Mouse (Mus musculus) embryonic facial prominence, embryonic 11.5 days (tissue): ENCODE measurements around the gene Dctn2. TPM values are rescaled to one million over a fixed set of nuclear protein-coding genes. Genes with fewer than 3 reads are reported as not detected.
A peak's percentile ranks its signal among the peaks of the same experiment; 100 is the strongest.

ENCODE experiments used
- ATAC-seq: fragments of 200-750 bp; cut with Nextera tagmentation; replicated peaks from 2 replicates; pipeline ENCODE4 v1.8.0; 2017; ENCODE audit warnings: low read depth; ENCODE audit not compliant: insufficient number of reproducible peaks, low FRiP score, low TSS enrichment
- DNase-seq: peaks from one replicate; pipeline ENCODE4 v3.0.0-alpha.2; 2015; ENCODE audit warnings: low spot score
- H3K27ac ChIP-seq: fragments of 300-500 bp; sonication (generic); replicated peaks from 2 replicates; pipeline ENCODE4 v1.5.1; 2014; ENCODE audit warnings: mild to moderate bottlenecking, low read depth, low read length, control low read depth
- H3K27me3 ChIP-seq: fragments of 300-500 bp; sonication (generic); 2 replicates; pipeline ENCODE4 v1.6.1; 2014; ENCODE audit warnings: mild to moderate bottlenecking, low read length, moderate library complexity, mixed read lengths; ENCODE audit not compliant: control insufficient read depth, insufficient read depth
- H3K36me3 ChIP-seq: fragments of 300-500 bp; sonication (generic); replicated peaks from 2 replicates; pipeline ENCODE4 v1.6.1; 2014; ENCODE audit warnings: low read depth, mild to moderate bottlenecking, low read length, moderate library complexity, mixed read lengths; ENCODE audit not compliant: control insufficient read depth, insufficient read depth
- H3K4me1 ChIP-seq: fragments of 300-500 bp; sonication (generic); 2 replicates; pipeline ENCODE4 v1.6.1; 2014; ENCODE audit warnings: low read length, mixed read lengths; ENCODE audit not compliant: control insufficient read depth, insufficient read depth
- H3K4me2 ChIP-seq: fragments of 300-500 bp; sonication (generic); 2 replicates; pipeline ENCODE4 v1.6.1; 2014; ENCODE audit warnings: low read depth, mild to moderate bottlenecking, control low read depth, low read length, moderate library complexity
- H3K4me3 ChIP-seq: fragments of 300-500 bp; sonication (generic); 2 replicates; pipeline ENCODE4 v1.5.1; 2014; ENCODE audit warnings: low read depth, low read length, control low read depth
- H3K9ac ChIP-seq: fragments of 300-500 bp; sonication (generic); replicated peaks from 2 replicates; pipeline ENCODE4 v1.6.1; 2014; ENCODE audit warnings: mild to moderate bottlenecking, control low read depth, low read length
- H3K9me3 ChIP-seq: fragments of 300-500 bp; sonication (generic); replicated peaks from 2 replicates; pipeline ENCODE4 v1.6.1; 2016; ENCODE audit warnings: mild to moderate bottlenecking, low read length, inconsistent platforms, mixed read lengths; ENCODE audit not compliant: control insufficient read depth
- WGBS: fragments of 180-500 bp; shearing (Covaris S2); extraction: QIAGEN DNeasy Blood & Tissue Kit; methylation state at CpG from one replicate; pipeline ENCODE4 v1.1.7; 2014; 5-methylcytosine and 5-hydroxymethylcytosine counted together
- polyA plus RNA-seq: library from polyadenylated mRNA; unstranded; fragments of >200 nt; fragmentation: Nextera tagmentation; extraction: Ambion mirVana; gene quantifications from 2 replicates; pipeline ENCODE4 v1.2.1, GENCODE M21; 2014

Gene Dctn2
- polyA plus RNA-seq = 162 and 180 TPM in 2 replicates

DNA sequence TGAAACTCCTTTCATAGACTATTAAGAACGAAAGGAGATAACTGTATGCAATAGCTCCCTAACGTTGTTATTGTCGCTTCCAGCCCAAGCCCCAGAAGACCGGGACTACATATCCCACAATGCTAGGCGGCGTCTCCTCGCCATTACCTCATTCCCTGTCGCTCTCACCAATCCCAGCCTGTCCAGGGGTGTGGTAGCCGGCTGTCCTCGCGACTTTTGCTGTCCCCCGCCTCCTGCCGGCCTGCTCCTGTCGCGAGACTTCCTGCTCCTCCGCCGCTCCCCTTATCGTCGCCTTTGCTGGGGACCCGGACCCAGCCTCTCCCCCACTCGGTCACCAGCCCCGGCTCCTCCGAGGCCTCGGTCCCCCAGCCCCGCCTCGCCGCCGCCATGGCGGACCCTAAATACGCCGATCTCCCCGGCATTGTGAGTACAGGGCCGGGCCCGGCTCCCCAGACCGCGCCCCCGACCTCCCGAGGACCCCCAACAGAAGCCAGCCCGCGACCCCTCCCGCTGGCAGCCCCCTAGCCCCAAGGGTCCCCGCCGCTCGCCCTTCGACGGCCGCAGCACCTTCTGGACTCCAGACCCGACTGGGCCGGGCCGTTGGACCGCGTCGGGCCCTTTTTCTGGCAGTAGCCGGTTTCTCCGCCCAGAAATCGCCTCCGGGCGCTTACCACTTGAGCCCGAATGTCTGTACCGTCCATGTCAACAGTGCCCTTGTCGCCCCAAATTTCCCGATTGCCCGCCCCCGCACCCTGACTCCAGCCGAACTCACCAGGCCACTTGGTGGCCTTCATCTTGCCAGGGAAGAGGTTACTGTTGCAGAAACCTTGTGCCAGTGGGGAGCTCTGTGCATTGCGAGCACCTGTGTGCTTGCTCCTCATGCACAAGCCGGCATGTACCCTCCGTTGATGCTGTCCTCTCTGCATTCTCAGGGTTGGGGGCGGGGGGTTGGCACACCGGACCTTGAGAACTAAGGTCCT lies at the start of gene Dctn2:
Dctn2 (plus strand) TSS at position 257 of the 980 bp plus-strand sequence.
- peak within 1 kb of the TSS; percentile 63; the same call in 1 of the 2 replicates for H3K27ac ChIP-seq
- H3K27me3 ChIP-seq = peaks cover 11% of the 10 kb centered on the region
- ATAC-seq (peak; percentile 96), DNase-seq (peak; percentile 96)
- peak within 1 kb of the TSS; percentile 77 for H3K4me3 ChIP-seq
- peak within 1 kb of the TSS; percentile 69 for H3K4me2 ChIP-seq
- no peaks in the 10 kb centered on the region; the same call in 1 of the 2 replicates for H3K36me3 ChIP-seq
- H3K9me3 ChIP-seq = no peaks in the 10 kb centered on the region
- peak within 1 kb of the TSS; percentile 92 for H3K9ac ChIP-seq
- under 1% methylated on average over 70 of the region's 70 CpGs for WGBS
- no peaks in the 10 kb centered on the region; the same call in 1 of the 2 replicates for H3K4me1 ChIP-seq

DNA sequence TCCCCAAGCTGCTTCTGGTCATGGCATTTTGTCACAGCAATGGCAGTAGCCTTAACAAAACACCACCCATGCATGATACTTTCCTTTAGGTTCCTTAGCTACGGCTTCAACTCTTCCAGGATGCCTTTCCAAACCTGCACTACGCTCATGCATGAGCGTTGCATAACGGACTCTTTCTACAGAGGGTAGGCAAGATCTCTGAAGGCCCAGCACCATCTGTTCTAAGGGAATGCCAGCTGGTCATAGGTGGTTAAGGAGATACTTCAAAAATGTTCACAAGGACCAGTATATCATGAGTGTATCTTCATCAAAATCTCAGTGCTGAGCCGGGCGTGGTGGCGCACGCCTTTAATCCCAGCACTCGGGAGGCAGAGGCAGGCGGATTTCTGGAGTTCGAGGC lies 49.7 kb upstream of the Dctn2 start:
- ATAC-seq (no peak), DNase-seq (no peak)
- H3K27me3 ChIP-seq = no peaks in the 10 kb centered on the region
- no peaks in the 10 kb centered on the region for H3K4me1 ChIP-seq
- 95% methylated on average over 11 of the region's 11 CpGs for WGBS
- no peak overlapping the region for H3K4me3 ChIP-seq
- no peak overlapping the region for H3K9ac ChIP-seq
- H3K36me3 ChIP-seq = no peaks in the 10 kb centered on the region
- H3K4me2 ChIP-seq = no peak overlapping the region
- no peaks in the 10 kb centered on the region for H3K9me3 ChIP-seq
- H3K27ac ChIP-seq = no peak overlapping the region

DNA sequence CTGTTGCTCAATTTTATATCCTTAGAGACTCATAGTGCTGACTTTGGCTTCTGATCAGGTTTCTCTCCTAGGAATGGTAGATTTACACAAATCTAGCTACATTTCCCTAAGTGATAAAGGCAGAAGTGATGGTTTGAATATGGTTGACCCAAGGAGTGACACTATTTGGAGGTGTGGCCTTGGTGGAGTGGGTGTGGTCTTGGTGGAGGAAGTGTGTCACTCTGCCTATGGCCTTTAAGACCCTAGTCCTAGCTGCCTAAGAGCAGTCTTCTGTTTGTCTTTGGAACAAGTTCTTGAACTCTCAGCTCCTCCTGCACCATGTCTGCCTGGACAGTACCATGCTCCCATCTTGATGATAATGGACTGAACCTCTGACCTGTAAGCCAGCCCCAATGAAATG lies 49.0 kb upstream of the Dctn2 start:
- Histone ChIP-seq H3K9ac (no peak overlapping the region), H3K36me3 (no peaks in the 10 kb centered on the region), H3K27ac (no peak overlapping the region), H3K4me2 (no peak overlapping the region), H3K9me3 (no peaks in the 10 kb centered on the region), H3K4me1 (no peaks in the 10 kb centered on the region), H3K27me3 (no peaks in the 10 kb centered on the region), H3K4me3 (no peak overlapping the region)
- DNase-seq (no peak), ATAC-seq (no peak)

DNA sequence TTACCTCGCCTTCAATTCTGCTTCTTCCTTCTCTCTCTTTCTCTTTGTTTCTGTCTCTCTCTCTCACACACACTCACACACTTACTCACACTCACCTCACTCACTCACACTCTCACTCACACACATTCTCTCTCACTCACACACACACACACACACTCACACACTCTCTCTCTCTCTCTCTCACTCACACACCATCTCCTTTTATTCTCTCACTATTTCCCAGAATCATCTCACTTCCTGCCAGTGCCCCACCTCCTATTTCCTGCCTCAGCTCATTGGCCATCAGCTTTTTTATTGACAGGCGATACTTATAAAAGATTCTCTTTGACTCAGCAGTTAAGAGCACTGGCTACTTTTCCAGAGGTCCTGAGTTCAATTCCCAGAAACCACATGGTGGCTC lies 47.8 kb upstream of the Dctn2 start:
- ATAC-seq = no peak

DNA sequence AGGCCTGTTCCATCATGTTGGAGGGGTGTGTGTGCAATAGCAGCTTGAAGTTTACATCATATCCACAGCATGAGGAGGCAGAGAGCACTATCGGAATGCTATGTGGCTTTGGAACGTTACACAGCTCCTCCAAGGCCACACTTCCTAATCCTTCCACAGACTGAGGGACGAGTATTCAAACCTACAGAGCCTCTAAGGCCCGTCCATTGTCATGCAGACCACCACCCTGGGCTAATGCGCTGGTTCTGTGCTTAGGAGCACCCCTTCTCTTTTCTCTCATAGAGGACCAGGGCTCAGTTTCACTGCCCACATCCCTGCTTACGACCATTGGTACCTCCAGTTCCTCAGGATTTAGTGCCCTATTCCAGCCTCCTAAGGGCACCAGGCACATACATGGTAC lies 41.0 kb upstream of the Dctn2 start:
- Histone ChIP-seq H3K27ac (no peak overlapping the region), H3K9me3 (no peaks in the 10 kb centered on the region), H3K9ac (no peak overlapping the region), H3K4me1 (no peaks in the 10 kb centered on the region), H3K36me3 (no peaks in the 10 kb centered on the region), H3K4me2 (no peak overlapping the region), H3K4me3 (no peak overlapping the region), H3K27me3 (no peaks in the 10 kb centered on the region)
- WGBS = 37% methylated on average over 6 of the region's 6 CpGs
- no peak for ATAC-seq
- DNase-seq = no peak

More for the DNA sequence above, 47.8 kb upstream of the Dctn2 start:
- Histone ChIP-seq H3K27me3 (no peaks in the 10 kb centered on the region), H3K9me3 (no peaks in the 10 kb centered on the region), H3K4me3 (no peak overlapping the region), H3K4me2 (no peak overlapping the region), H3K36me3 (no peaks in the 10 kb centered on the region), H3K9ac (no peak overlapping the region), H3K27ac (no peak overlapping the region), H3K4me1 (no peaks in the 10 kb centered on the region)
- 90% methylated on average over 2 of the region's 2 CpGs for WGBS
- DNase-seq = no peak

DNA sequence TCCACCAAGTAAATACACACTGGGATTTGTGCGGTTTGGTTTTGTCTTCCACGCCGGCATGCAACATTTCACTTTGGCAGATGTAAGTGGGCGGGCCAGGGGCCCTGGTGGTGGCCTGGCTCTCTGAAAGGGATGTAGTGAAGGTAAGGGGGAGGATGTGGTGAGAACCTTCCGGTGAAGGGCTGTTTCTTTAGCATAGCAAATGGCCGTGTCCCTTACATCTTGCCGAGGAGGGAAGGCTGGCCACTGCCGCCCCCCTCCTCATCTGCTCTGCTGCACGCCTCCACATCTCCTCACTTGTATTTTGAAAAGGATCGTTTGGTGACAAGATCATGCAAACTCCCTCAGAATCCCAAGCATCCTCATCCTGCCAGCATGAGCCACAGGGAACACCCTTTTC lies 40.4 kb upstream of the Dctn2 start:
- H3K27me3 ChIP-seq = no peaks in the 10 kb centered on the region
- H3K27ac ChIP-seq = no peak overlapping the region
- H3K4me1 ChIP-seq = no peaks in the 10 kb centered on the region
- 30% methylated on average over 10 of the region's 10 CpGs for WGBS
- ATAC-seq = no peak
- H3K36me3 ChIP-seq = no peaks in the 10 kb centered on the region
- no peak overlapping the region; the same call in 1 of the 2 replicates for H3K9ac ChIP-seq
- DNase-seq = no peak
- no peak overlapping the region for H3K4me2 ChIP-seq
- H3K9me3 ChIP-seq = no peaks in the 10 kb centered on the region
- no peak overlapping the region for H3K4me3 ChIP-seq

DNA sequence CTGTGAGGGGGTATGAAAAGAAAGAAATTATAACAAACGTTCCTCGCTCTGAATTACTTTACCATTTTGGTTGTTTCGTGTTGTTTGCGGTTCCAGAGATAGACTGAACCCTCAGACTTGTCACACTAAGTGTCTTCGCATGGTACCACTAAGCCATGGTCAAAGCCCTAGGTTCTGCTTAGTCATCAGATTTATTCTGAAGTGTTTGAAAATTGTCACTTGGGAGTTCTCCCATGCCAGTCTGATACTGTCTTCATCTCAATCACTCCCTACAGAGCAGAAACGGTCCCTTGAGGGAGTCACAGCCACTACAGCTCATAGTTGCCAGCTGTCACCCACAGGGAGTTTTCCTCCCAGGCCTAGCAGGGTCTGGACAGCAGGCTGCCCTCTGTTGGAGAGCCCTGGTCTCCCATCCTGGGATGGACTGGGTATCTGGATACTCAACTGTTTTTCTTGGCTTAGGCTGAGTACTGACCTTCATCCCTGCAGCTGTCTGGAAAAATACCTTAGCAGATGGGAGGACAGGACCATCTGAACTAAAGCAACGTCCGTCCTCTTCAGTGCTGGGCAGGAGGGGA lies 39.8 kb upstream of the Dctn2 start:
- H3K4me2 ChIP-seq = no peak overlapping the region
- no peaks in the 10 kb centered on the region for H3K9me3 ChIP-seq
- DNase-seq (peak; percentile 21), ATAC-seq (no peak)
- H3K27ac ChIP-seq = no peak overlapping the region
- no peak overlapping the region for H3K9ac ChIP-seq
- WGBS = 70% methylated on average over 8 of the region's 8 CpGs
- H3K36me3 ChIP-seq = no peaks in the 10 kb centered on the region
- no peaks in the 10 kb centered on the region for H3K4me1 ChIP-seq
- no peak overlapping the region for H3K4me3 ChIP-seq
- no peaks in the 10 kb centered on the region for H3K27me3 ChIP-seq

DNA sequence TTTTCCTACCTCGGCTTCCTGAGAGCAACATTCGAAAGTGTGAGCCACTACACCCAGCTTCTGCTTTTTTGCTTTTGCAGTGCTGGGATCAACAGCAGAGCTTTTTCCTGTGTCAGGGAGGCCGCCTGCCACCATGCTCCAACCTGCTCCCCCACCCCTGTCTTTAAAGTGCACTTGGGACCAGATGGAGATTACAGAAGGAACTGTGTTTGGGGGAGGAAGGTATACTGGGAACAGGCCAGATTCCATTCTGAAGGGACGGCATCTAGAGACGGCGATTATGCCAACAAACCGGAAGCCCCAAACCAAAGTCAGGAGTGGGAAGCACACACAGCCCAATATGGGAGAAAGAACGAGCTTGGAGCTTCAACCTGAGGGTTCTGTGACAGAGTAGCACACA lies 39.0 kb upstream of the Dctn2 start:
- no peaks in the 10 kb centered on the region for H3K36me3 ChIP-seq
- DNase-seq = no peak
- H3K27me3 ChIP-seq = no peaks in the 10 kb centered on the region
- no peak overlapping the region for H3K9ac ChIP-seq
- no peak overlapping the region for H3K4me3 ChIP-seq
- H3K27ac ChIP-seq = no peak overlapping the region
- 84% methylated on average over 8 of the region's 8 CpGs for WGBS
- H3K4me1 ChIP-seq = no peaks in the 10 kb centered on the region
- H3K9me3 ChIP-seq = no peaks in the 10 kb centered on the region
- no peak for ATAC-seq
- H3K4me2 ChIP-seq = no peak overlapping the region
